Mouse (Mus musculus) brain, embryonic 14.5 days (tissue): Measurements from ENCODE around the gene Pafah1b3. TPM values are rescaled to one million over a fixed set of nuclear protein-coding genes. Genes with fewer than 3 reads are reported as not detected.

Experiments used
- DNase-seq: peaks from one replicate; pipeline ENCODE4 v3.0.0-alpha.2; 2011; ENCODE audit warnings: low read depth
- CTCF ChIP-seq: fragments of 200-500 bp; IDR thresholded peaks from 2 replicates; pipeline ENCODE4 v1.5.1; 2012; ENCODE audit warnings: inconsistent platforms, mild to moderate bottlenecking, moderate library complexity, borderline replicate concordance; ENCODE audit not compliant: insufficient read depth, insufficient read length; ENCODE audit errors: extremely low read depth
- POLR2A ChIP-seq: fragments of 200-500 bp; IDR thresholded peaks from 2 replicates; pipeline ENCODE4 v1.6.1; 2012; ENCODE audit warnings: mild to moderate bottlenecking, inconsistent platforms, borderline replicate concordance; ENCODE audit not compliant: poor library complexity, insufficient read depth, insufficient read length, severe bottlenecking; ENCODE audit errors: extremely low read depth
- polyA plus RNA-seq: library from polyadenylated mRNA; depleted of rRNA; stranded (reverse); fragments of >200 nt; gene quantifications from 2 replicates; pipeline ENCODE4 v1.2.3, GENCODE M21; 2012

The Pafah1b3 gene
- polyA plus RNA-seq, 1 experiment: 640 TPM

DNA sequence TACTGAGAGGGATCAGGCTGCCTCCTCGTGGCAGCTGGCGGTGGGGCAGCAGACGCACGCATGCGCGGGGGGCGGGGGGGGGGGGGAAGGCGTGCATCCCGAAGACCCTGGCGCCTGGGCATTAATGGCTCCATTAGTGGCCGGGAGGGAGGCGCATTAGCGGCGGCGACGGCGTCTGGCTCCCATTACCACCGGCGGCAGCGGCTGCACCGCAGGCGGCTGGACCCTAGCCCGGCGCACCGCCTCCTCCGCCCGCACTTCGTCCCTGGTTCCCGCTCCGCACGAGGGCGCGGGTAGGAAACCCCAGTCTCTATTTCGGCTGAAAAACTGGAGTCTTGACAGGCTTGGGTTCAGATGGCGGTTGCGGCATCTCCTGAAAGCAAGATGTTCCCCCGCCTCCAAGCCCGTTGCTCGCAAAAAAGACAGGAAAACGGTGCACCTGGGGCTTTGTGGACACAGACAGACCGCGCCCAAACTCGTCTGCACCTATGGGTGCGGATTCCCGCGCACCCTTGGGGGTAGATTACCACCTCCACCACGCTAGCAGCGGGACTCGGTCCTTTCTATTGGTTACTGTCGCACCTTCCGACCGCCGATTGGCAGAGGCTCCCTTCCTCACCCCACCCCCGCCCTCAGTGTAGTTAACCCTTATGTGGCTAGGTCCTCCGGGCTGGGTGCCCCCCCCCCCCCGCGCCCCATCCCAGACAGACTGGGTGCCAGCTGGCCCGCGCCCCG, 19.3 kb downstream of the Pafah1b3 start:
- TF ChIP-seq POLR2A (peak; percentile 70), CTCF (peak; percentile 71)
- DNase-seq: peak; percentile 97

DNA sequence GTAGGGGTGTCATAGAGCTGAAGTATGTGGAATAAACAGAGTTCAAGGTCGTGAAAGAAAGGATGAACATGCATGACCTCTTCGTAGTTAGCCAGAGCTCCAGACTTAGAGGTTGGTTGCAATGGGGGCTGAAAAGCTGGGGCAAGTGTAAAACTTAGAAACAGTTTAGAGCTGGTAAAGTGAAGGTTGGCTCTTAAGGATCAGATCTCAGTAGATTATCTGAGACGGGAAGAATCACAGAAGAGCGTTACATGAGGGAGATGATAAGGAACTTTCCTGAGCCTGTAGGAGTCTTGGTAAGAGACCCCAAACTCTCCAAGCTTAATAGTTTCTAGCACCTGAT, 19.8 kb downstream of the Pafah1b3 start:
- TF ChIP-seq CTCF (no peak), POLR2A (no peak)
- DNase-seq: no peak

DNA sequence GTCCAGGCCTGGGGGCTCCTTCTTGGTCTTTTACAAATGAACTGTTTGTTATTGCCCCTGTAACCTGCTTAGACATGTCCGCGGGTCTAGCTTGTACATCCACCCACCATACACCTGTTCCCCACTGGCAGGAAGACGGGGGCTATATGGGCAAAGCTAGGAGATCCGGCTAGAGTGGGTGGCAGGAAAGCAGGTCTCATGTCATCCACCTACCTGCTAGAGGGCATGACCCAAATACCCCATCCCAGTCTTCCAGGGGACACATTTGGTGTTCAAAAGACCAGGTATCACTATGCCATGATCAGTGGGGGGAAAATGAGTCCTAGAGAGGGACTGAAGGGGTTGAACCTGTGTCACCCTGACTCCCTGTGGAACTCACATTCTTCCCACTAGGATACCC, 20.4 kb downstream of the Pafah1b3 start:
- TF ChIP-seq POLR2A: no peak
- TF ChIP-seq CTCF: no peak
- DNase-seq: no peak

DNA sequence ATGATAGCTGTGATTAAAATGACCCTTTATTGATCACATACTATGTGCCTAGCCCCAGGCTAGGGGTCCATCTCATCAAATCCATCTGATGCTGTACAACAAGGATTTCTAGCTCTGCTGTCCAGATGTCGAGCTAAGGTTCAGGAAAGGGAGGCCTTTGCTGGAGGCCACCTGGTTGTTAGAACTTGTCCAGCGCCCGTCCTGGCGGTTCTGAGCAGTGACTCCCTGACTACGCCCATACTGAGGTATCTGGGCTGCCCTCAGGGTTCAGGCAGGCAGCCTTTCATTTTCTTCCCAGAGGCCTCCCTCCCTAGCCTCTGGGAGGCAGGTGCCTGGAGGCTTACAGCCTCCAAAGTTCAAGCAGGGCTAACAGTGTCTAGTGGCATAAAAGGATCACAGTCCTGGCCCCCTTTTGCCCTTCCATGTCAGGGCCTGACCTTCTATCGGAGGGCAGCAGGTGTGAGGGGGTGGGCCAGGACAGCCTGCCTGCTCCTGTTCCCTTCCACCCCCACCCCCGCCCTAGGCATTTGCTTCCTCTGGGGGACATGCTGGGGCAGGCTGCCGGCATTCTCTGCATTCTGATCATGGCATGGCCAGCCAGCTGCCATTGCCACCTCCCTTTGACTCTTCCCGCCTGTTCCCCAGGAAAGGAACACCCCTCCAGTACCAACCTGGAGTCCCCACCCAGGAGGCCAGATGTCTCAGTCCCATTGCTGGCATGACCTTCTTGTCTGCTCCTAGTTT, 22.1 kb downstream of the Pafah1b3 start:
- DNase-seq: no peak
- no peak for TF ChIP-seq POLR2A
- TF ChIP-seq CTCF: no peak

DNA sequence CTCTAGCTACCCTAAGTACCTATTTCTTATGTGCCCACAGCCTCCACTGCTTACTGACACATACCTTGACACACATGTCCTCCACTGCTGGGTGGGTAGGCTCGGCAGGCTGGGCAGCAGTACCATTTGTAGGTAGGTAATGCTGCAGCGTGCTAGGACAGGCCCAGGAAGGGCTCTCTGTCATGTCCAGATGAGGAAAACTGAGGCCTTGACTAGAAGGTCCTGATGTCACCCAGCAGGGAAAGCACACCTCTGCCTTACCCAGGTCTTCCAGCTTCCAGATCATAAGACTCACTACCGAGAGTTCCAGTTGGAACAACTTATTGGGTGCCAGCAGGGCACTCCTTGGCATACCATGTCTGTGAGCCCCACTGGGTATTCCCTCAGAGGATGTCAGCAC, 22.8 kb downstream of the Pafah1b3 start:
- no peak for DNase-seq
- TF ChIP-seq POLR2A (no peak), CTCF (no peak)

DNA sequence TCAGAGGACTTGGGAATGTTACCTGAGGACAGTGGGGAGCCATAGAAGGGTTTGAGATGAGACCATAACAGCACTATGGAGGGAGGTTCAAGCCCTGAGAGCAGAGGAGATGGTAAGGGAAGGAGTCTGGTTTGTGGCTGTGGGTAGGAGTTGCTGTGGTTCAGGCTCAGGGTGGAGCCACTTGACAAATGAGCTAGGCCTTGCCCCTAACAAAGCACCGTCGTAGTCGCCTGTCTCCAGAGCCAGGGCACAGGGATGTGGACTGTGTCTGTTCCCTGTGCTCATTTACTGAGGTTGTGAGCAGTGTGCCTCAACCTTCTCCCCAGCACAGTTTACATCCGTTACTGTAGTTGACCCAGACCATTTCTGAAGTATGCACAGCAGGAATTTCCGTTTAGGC, 23.2 kb downstream of the Pafah1b3 start:
- TF ChIP-seq CTCF: no peak
- DNase-seq: no peak

DNA sequence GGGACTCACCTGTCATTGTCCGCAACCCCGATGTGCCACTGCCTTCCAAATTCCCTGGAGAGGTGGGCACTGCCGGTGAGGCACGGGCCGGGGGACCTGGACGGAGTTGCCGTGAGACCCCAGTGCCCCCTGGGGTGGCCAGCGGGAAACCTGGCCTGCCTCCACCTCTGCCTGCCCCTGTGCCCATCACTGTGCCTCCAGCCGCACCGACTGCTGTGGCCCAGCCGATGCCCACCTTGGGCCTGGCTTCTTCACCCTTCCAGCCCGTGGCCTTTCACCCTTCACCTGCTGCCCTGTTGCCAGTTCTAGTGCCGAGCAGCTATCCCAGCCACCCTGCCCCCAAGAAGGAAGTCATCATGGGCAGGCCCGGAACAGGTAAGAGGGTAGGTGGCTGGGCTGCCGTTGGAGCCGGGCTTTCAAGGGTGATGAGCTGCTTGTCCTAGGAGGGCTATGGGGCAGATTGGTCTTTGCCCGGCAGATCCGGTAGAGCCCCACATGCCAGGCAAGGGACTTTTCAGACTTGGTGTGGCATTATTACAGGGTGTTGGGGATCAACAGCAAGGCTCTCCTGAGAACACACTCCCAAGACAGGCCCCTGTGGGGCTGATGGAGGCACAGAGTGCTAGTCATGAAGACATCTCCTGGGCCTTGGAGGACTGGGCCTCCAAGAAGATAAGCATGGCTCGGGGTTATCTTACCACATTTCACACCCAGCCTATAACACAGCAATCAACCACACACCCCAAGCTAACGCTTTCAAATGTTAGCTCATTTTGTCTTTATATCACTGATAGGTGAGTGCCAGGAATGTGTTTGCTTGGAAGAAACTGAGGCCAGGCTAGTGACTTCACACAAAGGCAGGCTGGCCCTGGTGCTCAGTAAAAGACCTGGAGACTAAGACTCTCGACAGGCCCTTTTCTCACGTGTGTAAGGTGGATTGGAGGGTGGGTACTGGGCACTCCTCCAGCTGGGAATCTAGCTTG, 24.2 kb downstream of the Pafah1b3 start:
- no peak for DNase-seq
- no peak for TF ChIP-seq POLR2A
- no peak for TF ChIP-seq CTCF

DNA sequence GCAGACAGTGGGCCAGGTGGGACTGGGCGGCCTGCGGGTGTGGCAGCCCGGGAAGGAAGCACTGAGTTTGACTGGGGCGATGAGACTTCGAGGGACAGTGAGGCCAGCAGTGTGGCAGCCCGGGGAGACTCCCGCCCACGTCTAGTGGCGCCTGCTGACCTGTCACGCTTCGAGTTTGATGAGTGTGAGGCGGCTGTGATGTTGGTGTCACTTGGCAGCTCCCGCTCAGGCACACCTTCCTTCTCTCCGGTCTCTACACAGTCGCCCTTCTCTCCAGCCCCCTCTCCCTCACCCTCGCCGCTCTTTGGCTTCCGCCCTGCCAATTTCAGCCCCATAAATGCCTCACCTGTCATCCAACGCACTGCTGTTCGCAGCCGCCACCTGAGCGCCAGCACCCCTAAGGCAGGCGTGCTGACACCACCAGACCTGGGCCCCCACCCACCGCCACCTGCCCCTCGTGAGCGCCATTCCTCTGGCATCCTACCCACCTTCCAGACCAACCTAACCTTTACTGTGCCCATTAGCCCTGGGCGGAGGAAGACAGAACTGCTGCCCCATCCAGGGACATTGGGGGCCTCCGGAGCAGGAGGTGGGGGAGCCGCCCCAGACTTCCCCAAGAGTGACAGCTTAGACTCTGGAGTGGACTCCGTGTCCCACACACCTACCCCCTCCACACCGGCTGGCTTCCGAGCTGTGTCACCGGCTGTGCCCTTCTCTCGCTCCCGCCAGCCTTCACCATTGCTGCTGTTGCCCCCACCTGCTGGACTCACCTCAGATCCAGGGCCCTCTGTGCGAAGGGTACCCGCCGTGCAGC, 25.1 kb downstream of the Pafah1b3 start:
- no peak for DNase-seq
- no peak for TF ChIP-seq POLR2A
- TF ChIP-seq CTCF: no peak

DNA sequence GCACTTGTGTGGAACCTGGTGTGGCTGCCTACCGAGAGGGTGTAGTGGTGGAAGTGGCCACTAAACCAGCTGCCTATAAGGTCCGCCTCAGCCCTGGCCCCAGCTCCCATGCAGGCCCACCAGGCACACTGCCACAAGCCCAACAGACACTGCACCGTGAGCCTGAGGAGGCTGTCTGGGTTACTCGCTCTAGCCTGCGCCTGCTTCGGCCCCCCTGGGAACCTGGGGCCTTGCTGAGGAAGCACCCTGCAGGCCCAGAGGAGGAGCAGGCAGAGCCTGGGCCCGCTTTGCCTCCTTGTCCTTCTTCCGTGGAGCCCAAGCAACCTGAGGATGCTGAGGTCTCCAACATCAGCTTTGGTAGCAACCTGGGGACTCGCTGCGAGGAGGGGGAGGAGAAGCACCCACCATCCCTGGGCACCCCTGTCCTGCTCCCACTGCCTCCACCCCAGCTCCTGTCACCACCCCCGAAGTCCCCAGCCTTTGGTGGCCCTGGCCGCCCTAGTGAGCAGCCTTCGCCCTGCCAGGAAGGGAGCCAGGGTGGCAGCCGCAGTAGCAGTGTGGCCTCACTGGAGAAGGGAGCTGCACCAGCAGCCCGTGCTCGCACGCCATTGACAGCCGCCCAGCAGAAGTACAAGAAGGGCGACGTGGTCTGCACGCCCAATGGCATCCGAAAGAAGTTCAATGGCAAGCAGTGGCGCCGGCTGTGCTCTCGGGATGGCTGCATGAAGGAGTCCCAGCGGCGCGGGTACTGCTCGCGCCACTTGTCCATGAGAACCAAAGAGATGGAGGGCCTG, 25.9 kb downstream of the Pafah1b3 start:
- TF ChIP-seq CTCF (no peak), POLR2A (no peak)
- DNase-seq: no peak
